Mouse (Mus musculus): ENCODE results near the gene Ptprm.

Ptprm gene

GRCm38 (mm10) chr17:67079570-67079969, 274.7 kb downstream of the Ptprm start:
- DNase-seq (ENCODE audit: low read depth, low spot score), result peak; percentile 24

- peak; percentile 55 for DNase-seq (ENCODE audit: low read depth, low spot score)
Observed at GRCm38 (mm10) chr17:67073580-67073979, 280.7 kb downstream of the Ptprm start.

- DNase-seq (ENCODE audit: low read depth, low spot score), result peak; percentile 60
Observed at GRCm38 (mm10) chr17:67073139-67073538, 281.1 kb downstream of the Ptprm start.

GRCm38 (mm10) chr17:67071231-67072009, 282.8 kb downstream of the Ptprm start:
- DNase-seq (ENCODE audit: low read depth, low spot score), result peak; percentile 82

GRCm38 (mm10) chr17:67063611-67064010, 290.6 kb downstream of the Ptprm start:
- no peak for DNase-seq (ENCODE audit: low read depth, low spot score)

- DNase-seq (ENCODE audit: low read depth, low spot score), result no peak
Observed at GRCm38 (mm10) chr17:67055681-67056080, 298.6 kb downstream of the Ptprm start.

- DNase-seq (ENCODE audit: low read depth, low spot score), result no peak
Observed at GRCm38 (mm10) chr17:67054202-67054601, 300.1 kb downstream of the Ptprm start.

GRCm38 (mm10) chr17:67052624-67053314, 301.5 kb downstream of the Ptprm start:
- no peak for DNase-seq (ENCODE audit: low read depth, low spot score)

- peak; percentile 31 for DNase-seq (ENCODE audit: low read depth, low spot score)
Observed at GRCm38 (mm10) chr17:67047697-67048096, 306.6 kb downstream of the Ptprm start.

- DNase-seq (ENCODE audit: low read depth, low spot score), result no peak
Observed at GRCm38 (mm10) chr17:67038558-67038957, 315.7 kb downstream of the Ptprm start.

GRCm38 (mm10) chr17:67033547-67033946, 320.7 kb downstream of the Ptprm start:
- DNase-seq (ENCODE audit: low read depth, low spot score), result no peak

GRCm38 (mm10) chr17:67032021-67032420, 322.2 kb downstream of the Ptprm start:
- no peak for DNase-seq (ENCODE audit: low read depth, low spot score)

- no peak for DNase-seq (ENCODE audit: low read depth, low spot score)
Observed at GRCm38 (mm10) chr17:67031341-67031740, 322.9 kb downstream of the Ptprm start.

GRCm38 (mm10) chr17:67027274-67027673, 327.0 kb downstream of the Ptprm start:
- no peak for DNase-seq (ENCODE audit: low read depth, low spot score)

GRCm38 (mm10) chr17:67016501-67016900, 337.8 kb downstream of the Ptprm start:
- DNase-seq (ENCODE audit: low read depth, low spot score), result no peak

GRCm38 (mm10) chr17:67013217-67013616, 341.0 kb downstream of the Ptprm start:
- DNase-seq (ENCODE audit: low read depth, low spot score), result peak; percentile 84

- DNase-seq (ENCODE audit: low read depth, low spot score), result peak; percentile 93
Observed at GRCm38 (mm10) chr17:67011836-67012583, 342.2 kb downstream of the Ptprm start.

GRCm38 (mm10) chr17:67010136-67010535, 344.1 kb downstream of the Ptprm start:
- no peak for DNase-seq (ENCODE audit: low read depth, low spot score)

GRCm38 (mm10) chr17:67008137-67008536, 346.1 kb downstream of the Ptprm start:
- DNase-seq (ENCODE audit: low read depth, low spot score), result no peak

GRCm38 (mm10) chr17:67006740-67007385, 347.4 kb downstream of the Ptprm start:
- peak; percentile 94 for DNase-seq (ENCODE audit: low read depth, low spot score)

GRCm38 (mm10) chr17:66996882-66997281, 357.4 kb downstream of the Ptprm start:
- DNase-seq (ENCODE audit: low read depth, low spot score), result no peak

- no peak for DNase-seq (ENCODE audit: low read depth, low spot score)
Observed at GRCm38 (mm10) chr17:66996016-66996415, 358.2 kb downstream of the Ptprm start.
